Mouse (Mus musculus): ENCODE measurements around the gene Exo5.

GRCm38 (mm10) chr4:120886131-120886530 is 38.7 kb downstream of the Exo5 start:
- TF ChIP-seq CTCF (IDR thresholded peaks at IDR 0.05; ENCODE audit: control insufficient read depth, insufficient read depth, low read length) (no peak), POLR2A (IDR thresholded peaks at IDR 0.05; ENCODE audit: borderline replicate concordance, control insufficient read depth, low read depth, low read length) (no peak)
